Mouse (Mus musculus): ENCODE measurements around the gene Defb39. TPM values are rescaled to one million over a fixed set of nuclear protein-coding genes. Genes with fewer than 3 reads are reported as not detected.

The Defb39 gene
- total RNA-seq (2022) = not detected

DNA sequence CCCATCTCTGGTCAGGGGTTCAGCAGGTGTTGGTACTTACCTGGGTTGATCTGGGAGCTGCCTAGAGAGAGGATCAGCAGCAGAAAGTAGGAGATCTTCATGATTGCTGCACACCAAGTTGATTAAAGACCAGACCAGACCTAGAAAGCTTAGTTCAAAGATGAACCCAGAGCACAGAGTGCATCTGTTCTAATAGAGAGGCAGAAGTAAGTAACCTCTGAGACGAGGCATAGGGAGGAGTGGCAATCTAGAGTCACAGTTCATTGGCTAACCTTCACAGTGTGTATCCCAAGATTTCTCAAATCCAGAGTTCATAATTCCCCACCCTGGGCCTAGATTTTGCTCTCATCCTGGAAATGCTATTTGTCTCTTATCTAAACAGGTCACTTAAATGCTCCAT lies at the start of gene Defb39:
Gene Defb39 (minus strand): TSS at position 101 of the 400 bp plus-strand sequence.
- no peak for DNase-seq (ENCODE audit: low spot score in 2 of 2)

DNA sequence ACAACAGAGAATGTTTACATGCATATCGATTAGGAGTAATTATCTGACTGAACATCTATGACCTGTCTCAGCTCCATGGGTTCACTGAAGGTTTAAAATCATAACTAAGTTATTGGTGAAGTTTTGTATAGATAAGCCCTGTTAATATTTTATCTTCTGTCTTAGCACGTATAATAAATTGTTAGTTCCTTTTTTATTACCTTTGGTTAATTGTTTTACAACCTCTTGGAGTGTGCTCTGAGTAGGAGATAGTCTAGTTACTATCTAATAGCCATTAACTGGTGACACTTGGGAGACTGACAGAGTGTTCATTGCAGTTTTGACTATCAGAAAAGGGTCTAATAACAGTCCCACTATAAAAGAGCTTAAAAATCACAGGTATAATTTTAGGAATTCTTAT lies 1.4 kb upstream of the Defb39 start:
- DNase-seq (ENCODE audit: low spot score in 2 of 2) = no peak

DNA sequence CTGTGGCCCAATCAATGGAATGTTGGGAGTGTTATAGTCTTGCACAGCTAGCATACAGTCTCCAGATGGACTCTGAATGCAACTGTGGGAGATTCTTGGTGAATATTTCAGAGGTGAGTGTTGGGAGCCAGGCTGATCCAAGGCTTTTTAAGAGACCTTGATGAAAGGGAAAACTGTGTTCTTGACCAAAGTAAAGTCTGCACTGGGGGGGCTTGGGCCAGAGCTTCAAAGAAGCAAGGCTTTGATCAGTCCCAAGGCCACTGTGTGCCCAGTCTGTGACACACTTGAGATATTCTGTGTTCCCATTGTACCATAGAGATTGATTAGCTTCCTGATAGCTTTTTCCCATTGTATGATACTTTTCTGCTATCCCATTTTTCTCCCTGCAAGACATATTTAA lies 1.7 kb downstream of the Defb39 start:
- no peak for DNase-seq (ENCODE audit: low spot score in 2 of 2)

DNA sequence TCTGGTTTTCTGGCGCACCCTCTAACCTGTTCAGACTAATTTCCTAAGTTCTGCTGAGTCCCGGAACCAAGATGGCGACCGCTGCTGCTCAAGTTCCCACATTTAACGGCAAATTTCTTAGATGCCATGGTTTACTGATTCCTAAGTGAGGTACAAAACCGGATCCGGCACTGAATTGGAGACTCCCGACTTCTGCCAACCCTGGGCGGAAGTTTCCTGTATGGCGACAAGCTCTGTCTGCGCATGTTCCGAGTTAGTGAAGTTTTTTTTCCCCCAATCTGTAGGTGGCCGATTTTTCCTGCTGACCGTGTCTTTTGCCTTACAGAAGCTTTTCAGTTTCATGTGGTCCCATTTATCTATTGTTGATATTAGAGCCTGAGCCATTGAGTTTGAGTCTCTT lies 19.4 kb downstream of the Defb39 start:
- DNase-seq (ENCODE audit: low spot score in 2 of 2) = no peak

DNA sequence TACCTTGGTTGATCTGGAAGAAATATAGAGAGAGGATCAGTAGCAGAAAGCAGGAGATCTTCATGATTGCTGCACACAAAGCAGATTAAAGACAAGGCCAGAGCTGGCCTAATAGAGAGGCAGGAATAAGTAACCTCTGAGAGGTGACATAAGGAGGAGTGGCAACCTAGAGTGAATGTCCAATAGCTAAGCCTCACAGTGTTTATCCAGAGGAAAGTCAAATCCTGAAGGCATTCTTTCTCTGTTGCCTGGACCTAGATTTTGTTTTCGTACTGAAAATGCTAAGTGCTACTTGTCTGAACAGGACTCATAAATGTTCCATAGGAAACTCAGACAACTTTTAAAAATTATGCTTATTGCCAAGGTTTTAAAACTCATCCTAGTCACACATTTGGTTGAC lies 38.1 kb downstream of the Defb39 start, which contains the start of gene Defb38:
Gene Defb38 (minus strand): TSS at position 101 of the 400 bp plus-strand sequence.
- no peak for DNase-seq (ENCODE audit: low spot score in 2 of 2)

Other genes with a start within 250 kb of the Defb39 start
- gene Defb40, start 86.6 kb downstream of the Defb39 start, total RNA-seq (2022) = not detected
- not detected for gene Defb37, start 73.8 kb downstream of the Defb39 start, total RNA-seq (2022)
- not detected for gene Defb38, start 38.2 kb downstream of the Defb39 start, total RNA-seq (2022)
- not detected for gene Defb12, start 50.0 kb upstream of the Defb39 start, total RNA-seq (2022)
- gene Defb34, start 58.9 kb upstream of the Defb39 start, total RNA-seq (2022) = not detected
- gene Gm45826, start 76.0 kb upstream of the Defb39 start, total RNA-seq (2022) = not detected
- not detected for gene Defb14, start 129.5 kb upstream of the Defb39 start, total RNA-seq (2022)
- gene Defb4, start 133.9 kb upstream of the Defb39 start, total RNA-seq (2022) = not detected
- gene Defb6, start 160.7 kb upstream of the Defb39 start, total RNA-seq (2022) = not detected
- gene Defb46, start 175.1 kb upstream of the Defb39 start, total RNA-seq (2022) = not detected
- gene Defb5, start 182.8 kb upstream of the Defb39 start, total RNA-seq (2022) = not detected
- gene Defb3, start 228.6 kb upstream of the Defb39 start, total RNA-seq (2022) = not detected